Mouse (Mus musculus) midbrain, embryonic 10.5 days (tissue): ENCODE results near the gene Pvr. TPM values are rescaled to one million over a fixed set of nuclear protein-coding genes. Genes with fewer than 3 reads are reported as not detected.

ENCODE experiments used
- DNase-seq: peaks from one replicate; pipeline ENCODE4 v3.0.0-alpha.2; 2017; ENCODE audit warnings: low spot score
- H3K27ac ChIP-seq: fragments of 300-500 bp; sonication (generic); replicated peaks from 2 replicates; pipeline ENCODE4 v1.5.1; 2016; ENCODE audit warnings: mild to moderate bottlenecking
- H3K27me3 ChIP-seq: fragments of 300-500 bp; sonication (generic); 2 replicates; pipeline ENCODE4 v1.6.1; 2016; ENCODE audit warnings: low read depth, mild to moderate bottlenecking; ENCODE audit not compliant: poor library complexity, severe bottlenecking
- H3K36me3 ChIP-seq: fragments of 300-500 bp; sonication (generic); 2 replicates; pipeline ENCODE4 v1.6.1; 2016; ENCODE audit warnings: mild to moderate bottlenecking, moderate library complexity
- H3K4me1 ChIP-seq: fragments of 300-500 bp; sonication (generic); 2 replicates; pipeline ENCODE4 v1.6.1; 2016
- H3K4me3 ChIP-seq: fragments of 300-500 bp; sonication (generic); 2 replicates; pipeline ENCODE4 v1.5.1; 2016; ENCODE audit warnings: mild to moderate bottlenecking, moderate library complexity
- H3K9me3 ChIP-seq: fragments of 300-500 bp; sonication (generic); replicated peaks from 2 replicates; pipeline ENCODE4 v1.6.1; 2016; ENCODE audit warnings: mild to moderate bottlenecking
- WGBS: fragments of 180-500 bp; shearing (Covaris S2); methylation state at CpG from one replicate; pipeline ENCODE4 v1.1.7; 2016; 5-methylcytosine and 5-hydroxymethylcytosine counted together
- polyA plus RNA-seq: library from polyadenylated mRNA; unstranded; fragments of >200 nt; fragmentation: Nextera tagmentation; extraction: Ambion mirVana; gene quantifications from 2 replicates; pipeline ENCODE4 v1.2.1, GENCODE M21; 2016

The Pvr gene
- polyA plus RNA-seq, 1 experiment from 2014 or later = 7.5 TPM

GRCm38 (mm10) chr7:19948956-19949355, 28.0 kb upstream of the Pvr start:
- WGBS = 82% methylated on average over 12 of the region's 12 CpGs
- DNase-seq = no peak

GRCm38 (mm10) chr7:19945821-19946515, 25.0 kb upstream of the Pvr start:
- H3K4me3 ChIP-seq = no peak overlapping the region
- peaks cover 7% of the 10 kb centered on the region; the same call in 1 of the 2 replicates for H3K9me3 ChIP-seq
- H3K27me3 ChIP-seq = no peaks in the 10 kb centered on the region
- no peaks in the 10 kb centered on the region for H3K36me3 ChIP-seq
- no peak for DNase-seq
- no peak overlapping the region for H3K27ac ChIP-seq
- peaks cover 9% of the 10 kb centered on the region; the same call in 1 of the 2 replicates for H3K4me1 ChIP-seq
- WGBS = 85% methylated on average over 13 of the region's 13 CpGs

More at GRCm38 (mm10) chr7:19948956-19949355, 28.0 kb upstream of the Pvr start:
- H3K36me3 ChIP-seq = no peaks in the 10 kb centered on the region
- no peak overlapping the region for H3K27ac ChIP-seq
- peaks cover 29% of the 10 kb centered on the region for H3K4me1 ChIP-seq
- H3K4me3 ChIP-seq = no peak overlapping the region
- no peaks in the 10 kb centered on the region for H3K27me3 ChIP-seq
- 0 out of 2 replicates have a peak, but pooled peaks cover 3% of the 10 kb centered on the region for H3K9me3 ChIP-seq

- Histone ChIP-seq H3K4me1 (peaks cover 3% of the 10 kb centered on the region; the same call in 1 of the 2 replicates), H3K9me3 (peaks cover 7% of the 10 kb centered on the region; the same call in 1 of the 2 replicates), H3K27ac (no peak overlapping the region), H3K27me3 (no peaks in the 10 kb centered on the region), H3K4me3 (no peak overlapping the region), H3K36me3 (no peaks in the 10 kb centered on the region)
- no peak for DNase-seq
- 89% methylated on average over 5 of the region's 5 CpGs for WGBS
These were observed 24.2 kb upstream of the Pvr start for GRCm38 (mm10) chr7:19945201-19945600.

- H3K9me3 ChIP-seq = peaks cover 7% of the 10 kb centered on the region; the same call in 1 of the 2 replicates
- WGBS = 94% methylated on average over 8 of the region's 8 CpGs
- no peaks in the 10 kb centered on the region for H3K27me3 ChIP-seq
- H3K4me1 ChIP-seq = no peaks in the 10 kb centered on the region; the same call in 1 of the 2 replicates
- DNase-seq = no peak
- H3K4me3 ChIP-seq = no peak overlapping the region
- H3K36me3 ChIP-seq = no peaks in the 10 kb centered on the region
- H3K27ac ChIP-seq = no peak overlapping the region
These were observed 23.7 kb upstream of the Pvr start for GRCm38 (mm10) chr7:19944709-19945108.

- H3K4me3 ChIP-seq = no peak overlapping the region
- H3K27ac ChIP-seq = no peak overlapping the region
- H3K36me3 ChIP-seq = no peaks in the 10 kb centered on the region
- 67% methylated on average over 5 of the region's 6 CpGs for WGBS
- DNase-seq = no peak
- no peaks in the 10 kb centered on the region for H3K27me3 ChIP-seq
- H3K4me1 ChIP-seq = no peaks in the 10 kb centered on the region; the same call in 1 of the 2 replicates
- peaks cover 3% of the 10 kb centered on the region; the same call in 1 of the 2 replicates for H3K9me3 ChIP-seq
These were observed 19.3 kb upstream of the Pvr start for GRCm38 (mm10) chr7:19940256-19940655.

GRCm38 (mm10) chr7:19939555-19940235, 18.7 kb upstream of the Pvr start:
- Histone ChIP-seq H3K4me1 (no peaks in the 10 kb centered on the region; the same call in 1 of the 2 replicates), H3K27me3 (no peaks in the 10 kb centered on the region), H3K27ac (no peak overlapping the region), H3K36me3 (no peaks in the 10 kb centered on the region), H3K4me3 (no peak overlapping the region), H3K9me3 (peaks cover 3% of the 10 kb centered on the region; the same call in 1 of the 2 replicates)
- DNase-seq = no peak
- WGBS = 74% methylated on average over 10 of the region's 12 CpGs

- no peak overlapping the region for H3K27ac ChIP-seq
- peaks cover 2% of the 10 kb centered on the region; the same call in 1 of the 2 replicates for H3K27me3 ChIP-seq
- H3K4me3 ChIP-seq = no peak overlapping the region
- H3K9me3 ChIP-seq = no peaks in the 10 kb centered on the region; the same call in 1 of the 2 replicates
- no peak for DNase-seq
- 86% methylated on average over 11 of the region's 11 CpGs for WGBS
- H3K4me1 ChIP-seq = peaks cover 10% of the 10 kb centered on the region
- H3K36me3 ChIP-seq = no peaks in the 10 kb centered on the region
These were observed 16.4 kb upstream of the Pvr start for GRCm38 (mm10) chr7:19937229-19937821.

- WGBS = 86% methylated on average over 6 of the region's 6 CpGs
- Histone ChIP-seq H3K4me3 (no peak overlapping the region), H3K36me3 (no peaks in the 10 kb centered on the region), H3K4me1 (peaks cover 11% of the 10 kb centered on the region), H3K9me3 (no peaks in the 10 kb centered on the region; the same call in 1 of the 2 replicates), H3K27me3 (peaks cover 6% of the 10 kb centered on the region; the same call in 1 of the 2 replicates), H3K27ac (no peak overlapping the region)
- no peak for DNase-seq
These were observed 15.0 kb upstream of the Pvr start for GRCm38 (mm10) chr7:19935961-19936360.

GRCm38 (mm10) chr7:19935171-19935751, 14.3 kb upstream of the Pvr start:
- DNase-seq = no peak
- 84% methylated on average over 20 of the region's 20 CpGs for WGBS

GRCm38 (mm10) chr7:19932877-19933809, 12.2 kb upstream of the Pvr start:
- peaks cover 6% of the 10 kb centered on the region; the same call in 1 of the 2 replicates for H3K27me3 ChIP-seq
- no peaks in the 10 kb centered on the region for H3K36me3 ChIP-seq
- no peak overlapping the region for H3K27ac ChIP-seq
- peak; percentile 23 for DNase-seq
- H3K9me3 ChIP-seq = no peaks in the 10 kb centered on the region; the same call in 1 of the 2 replicates
- H3K4me1 ChIP-seq = peaks cover 11% of the 10 kb centered on the region
- H3K4me3 ChIP-seq = peak overlapping the region; percentile 28
- WGBS = 34% methylated on average over 20 of the region's 21 CpGs

More at GRCm38 (mm10) chr7:19935171-19935751, 14.3 kb upstream of the Pvr start:
- no peak overlapping the region for H3K4me3 ChIP-seq
- peaks cover 6% of the 10 kb centered on the region; the same call in 1 of the 2 replicates for H3K27me3 ChIP-seq
- peaks cover 11% of the 10 kb centered on the region for H3K4me1 ChIP-seq
- H3K36me3 ChIP-seq = no peaks in the 10 kb centered on the region
- no peaks in the 10 kb centered on the region; the same call in 1 of the 2 replicates for H3K9me3 ChIP-seq
- H3K27ac ChIP-seq = no peak overlapping the region

GRCm38 (mm10) chr7:19932133-19932876, 11.3 kb upstream of the Pvr start:
- Histone ChIP-seq H3K9me3 (no peaks in the 10 kb centered on the region), H3K36me3 (no peaks in the 10 kb centered on the region), H3K4me3 (peak overlapping the region; percentile 28; the same call in 1 of the 2 replicates), H3K27me3 (peaks cover 6% of the 10 kb centered on the region; the same call in 1 of the 2 replicates), H3K27ac (no peak overlapping the region), H3K4me1 (peaks cover 11% of the 10 kb centered on the region)
- no peak for DNase-seq
- 34% methylated on average over 13 of the region's 13 CpGs for WGBS
